Mouse (Mus musculus) layer of hippocampus, adult 2 months (tissue): ENCODE measurements around the gene Ppp2r1a. TPM values are rescaled to one million over a fixed set of nuclear protein-coding genes. Genes with fewer than 3 reads are reported as not detected.

Source experiments
- DNase-seq, 2 experiments: peaks; one replicate each; pipeline ENCODE4 v3.0.0; 2022; ENCODE audit warnings: low spot score in 2 of 2
- H3K27ac ChIP-seq: fragments of 200-600 bp; 2 replicates; pipeline ENCODE4 v1.8.1; 2022
- H3K4me3 ChIP-seq: fragments of 200-600 bp; 2 replicates; pipeline ENCODE4 v1.8.1; 2022; ENCODE audit warnings: mild to moderate bottlenecking
- CTCF ChIP-seq: fragments of 200-600 bp; conservative IDR thresholded peaks from 2 replicates; pipeline ENCODE4 v1.8.1; 2022; ENCODE audit warnings: antibody characterized with exemption, mild to moderate bottlenecking, moderate library complexity
- long read RNA-seq, 2 experiments: library from polyadenylated mRNA; stranded (forward); transcript quantifications; one replicate each; pipeline ENCODE4 v2.0.0; 2021; ENCODE audit warnings: borderline mapping rate in 2 of 2
- total RNA-seq, 2 experiments: library from RNA; stranded (reverse); gene quantifications; 2 replicates each; pipeline ENCODE4 v1.2.3; 2021

Gene Ppp2r1a
- total RNA-seq: 100 to 1,000 TPM; 562 to 601 TPM
- long read RNA-seq, experiment 1, transcript Ppp2r1a-201 (15 exons, 2,410 nt): major isoform, 403 of 661 reads
- long read RNA-seq, experiment 1, partial matches to known transcripts: 241 of 661 reads
- long read RNA-seq, experiment 1, other reads (novel, unspliced or antisense): 17 of 661 reads
- long read RNA-seq, experiment 2, transcript Ppp2r1a-201 (15 exons, 2,410 nt): major isoform, 589 of 1,010 reads
- long read RNA-seq, experiment 2, partial matches to known transcripts: 403 of 1,010 reads
- long read RNA-seq, experiment 2, other reads (novel, unspliced or antisense): 18 of 1,010 reads

GRCm38 (mm10) chr17:20944985-20945891, at the start of gene Ppp2r1a:
Gene Ppp2r1a, plus strand, starts transcription at chr17:20945311.
- TF ChIP-seq CTCF: peak; percentile 24
- Histone ChIP-seq H3K27ac (peak within 1 kb of the TSS; percentile 99), H3K4me3 (peak within 1 kb of the TSS; percentile 71)
- DNase-seq: peak; percentile 97 to 100

- DNase-seq: no peak
- TF ChIP-seq CTCF: no peak
- H3K4me3 ChIP-seq: no peak within 1 kb of the TSS
- H3K27ac ChIP-seq: no peak within 1 kb of the TSS
These were observed 40.1 kb upstream of the Ppp2r1a start, which contains the start of gene Vmn1r231 for GRCm38 (mm10) chr17:20904991-20905390. Gene Vmn1r231, minus strand, starts transcription at chr17:20905091.

- H3K27ac ChIP-seq: no peak within 1 kb of the TSS
- H3K4me3 ChIP-seq: no peak within 1 kb of the TSS
- TF ChIP-seq CTCF: no peak
- DNase-seq: no peak
These were observed 25.5 kb upstream of the Ppp2r1a start, which contains the start of gene Vmn1r232 for GRCm38 (mm10) chr17:20919614-20920013. Gene Vmn1r232, minus strand, starts transcription at chr17:20919714.

DNA sequence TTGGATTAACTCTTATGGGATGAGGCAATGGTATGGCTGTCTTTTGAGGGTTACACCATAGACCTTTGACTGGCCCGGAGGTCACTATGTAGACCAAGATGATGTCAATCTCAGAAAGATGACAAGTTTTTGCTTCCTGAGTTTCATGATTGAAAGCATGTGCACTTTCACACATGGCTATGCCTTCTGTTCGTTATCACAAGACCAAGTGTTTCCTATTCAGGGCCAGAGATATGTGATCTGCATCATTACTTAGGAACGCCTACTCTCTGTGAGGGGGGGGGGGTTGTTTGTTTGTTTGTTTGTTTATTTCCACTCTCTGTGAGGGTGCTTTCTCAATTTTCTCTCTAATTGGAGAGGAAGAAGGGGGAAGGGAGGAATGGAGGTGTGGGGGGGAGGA, 885 bp upstream of the Ppp2r1a start:
- no peak for DNase-seq
- no peak for TF ChIP-seq CTCF
- Histone ChIP-seq H3K27ac (peak overlapping the region; percentile 98), H3K4me3 (peak overlapping the region; percentile 66)

GRCm38 (mm10) chr17:20946026-20946565, 985 bp downstream of the Ppp2r1a start:
- Histone ChIP-seq H3K27ac (peak overlapping the region; percentile 99), H3K4me3 (peak overlapping the region; percentile 71)
- no peak for DNase-seq
- TF ChIP-seq CTCF: no peak

DNA sequence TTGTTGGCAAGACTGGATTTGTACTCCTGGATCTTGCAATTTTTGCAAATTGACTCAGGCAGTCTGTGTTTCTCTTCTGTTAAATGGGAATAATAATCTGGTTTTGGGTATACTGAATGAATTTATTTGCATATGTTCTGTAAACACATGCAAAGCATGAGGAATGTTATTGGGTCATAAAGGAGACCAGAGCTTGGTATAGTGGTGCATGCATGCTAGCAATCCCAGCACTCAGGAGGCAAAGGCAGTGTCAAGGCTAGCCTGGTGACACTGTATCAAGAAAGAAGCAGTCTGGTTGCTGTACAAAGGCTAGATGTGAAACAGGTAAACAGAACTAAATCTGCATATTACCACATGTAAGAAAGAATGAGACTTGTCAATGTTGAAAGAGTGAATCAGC, 1.5 kb downstream of the Ppp2r1a start:
- TF ChIP-seq CTCF: no peak
- Histone ChIP-seq H3K4me3 (peak overlapping the region; percentile 71), H3K27ac (peak overlapping the region; percentile 99; the same call in 1 of the 2 replicates)
- DNase-seq: no peak

GRCm38 (mm10) chr17:20960386-20960785, 15.3 kb downstream of the Ppp2r1a start:
- no peak for TF ChIP-seq CTCF
- Histone ChIP-seq H3K27ac (no peak overlapping the region), H3K4me3 (no peak overlapping the region)
- DNase-seq: no peak

DNA sequence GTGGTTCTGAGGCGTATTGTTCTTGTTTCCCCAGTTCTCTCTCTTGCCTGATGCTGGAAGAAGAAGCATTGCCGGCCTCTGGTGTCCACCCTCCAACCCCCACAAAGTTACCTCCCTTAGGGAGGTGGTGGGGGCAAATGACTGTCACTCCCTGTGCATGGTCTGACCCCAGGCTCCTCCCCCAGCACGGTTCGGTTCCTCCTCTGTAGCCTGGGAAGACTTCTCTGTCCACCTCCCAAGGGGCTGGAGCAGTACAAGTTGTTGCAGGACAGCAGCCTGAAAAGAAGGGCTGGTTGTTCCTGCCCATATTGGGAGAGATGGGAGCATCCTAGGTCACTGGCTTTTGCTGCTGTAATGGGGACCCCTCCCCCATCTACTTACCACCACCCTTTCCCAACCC, 20.3 kb downstream of the Ppp2r1a start:
- TF ChIP-seq CTCF: no peak
- no peak overlapping the region for H3K27ac ChIP-seq
- DNase-seq: no peak
- no peak overlapping the region for H3K4me3 ChIP-seq

GRCm38 (mm10) chr17:20966681-20967080, 21.6 kb downstream of the Ppp2r1a start:
- TF ChIP-seq CTCF: no peak
- Histone ChIP-seq H3K4me3 (no peak overlapping the region), H3K27ac (no peak overlapping the region)
- no peak for DNase-seq

GRCm38 (mm10) chr17:20993716-20994115, 48.6 kb downstream of the Ppp2r1a start:
- H3K4me3 ChIP-seq: no peak overlapping the region
- TF ChIP-seq CTCF: no peak
- no peak for DNase-seq
- H3K27ac ChIP-seq: no peak overlapping the region

- DNase-seq: no peak
- Histone ChIP-seq H3K27ac (no peak within 1 kb of the TSS), H3K4me3 (no peak within 1 kb of the TSS)
- no peak for TF ChIP-seq CTCF
These were observed 51.3 kb downstream of the Ppp2r1a start, which contains the start of gene Vmn1r233 for GRCm38 (mm10) chr17:20996364-20996763. Gene Vmn1r233, minus strand, starts transcription at chr17:20996464.

DNA sequence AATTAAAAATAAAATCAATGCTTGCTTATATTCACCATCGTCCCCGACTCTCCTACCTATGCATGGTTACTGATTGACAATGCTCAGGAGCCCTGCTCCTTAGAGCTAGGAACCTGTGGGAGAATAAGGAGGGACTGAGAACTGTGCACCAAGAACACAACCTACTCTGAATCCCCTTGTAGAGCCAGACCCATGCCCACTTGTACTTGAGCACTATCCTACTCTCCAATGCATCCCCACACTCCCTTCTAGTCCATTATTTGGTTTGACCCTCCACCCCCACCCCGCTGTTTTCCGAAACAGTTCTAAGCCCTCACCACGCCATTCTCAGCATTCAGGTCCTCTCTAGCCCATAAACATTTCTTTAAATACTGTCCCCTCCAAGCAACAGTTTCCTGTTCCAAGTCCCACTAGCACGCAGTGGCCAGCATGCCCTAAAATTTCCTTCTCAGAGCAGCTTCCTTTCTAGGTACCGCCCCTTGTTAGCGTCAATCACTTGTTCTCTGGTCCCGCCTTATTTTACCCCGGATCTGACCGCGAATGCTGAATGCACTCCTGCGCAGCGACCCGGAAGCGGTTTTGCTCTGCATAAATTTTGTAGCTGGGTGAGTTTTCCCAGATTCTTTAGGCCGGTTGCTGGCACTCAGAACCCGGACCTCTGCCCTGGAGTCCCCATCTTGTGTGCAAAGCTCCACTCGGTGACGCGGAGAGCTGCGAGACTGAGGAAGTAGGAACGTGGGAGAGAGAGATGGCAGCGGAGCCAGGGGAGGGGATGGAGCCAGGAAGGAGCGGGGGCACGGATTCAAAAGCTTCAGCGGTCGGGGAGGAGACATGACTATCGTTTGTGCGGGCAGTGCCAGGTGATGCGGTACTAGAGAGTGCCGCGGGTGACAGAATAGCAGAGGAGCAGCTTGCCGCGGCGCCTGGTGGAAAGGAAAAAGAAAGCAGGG, 63.5 kb downstream of the Ppp2r1a start, which contains the start of gene Zfp160:
Gene Zfp160 (plus strand): TSS at position 522 of the 950 bp plus-strand sequence.
- Histone ChIP-seq H3K27ac (peak within 1 kb of the TSS; percentile 91), H3K4me3 (peak within 1 kb of the TSS; percentile 85)
- TF ChIP-seq CTCF: peak; percentile 43
- peak; percentile 86 to 94 for DNase-seq
